Mouse (Mus musculus): ENCODE measurements around the gene 2210016L21Rik. TPM values are rescaled to one million over a fixed set of nuclear protein-coding genes. Genes with fewer than 3 reads are reported as not detected.

2210016L21Rik gene
- polyA plus RNA-seq, 1 experiment from 2014 or later, result 48.6 TPM

DNA sequence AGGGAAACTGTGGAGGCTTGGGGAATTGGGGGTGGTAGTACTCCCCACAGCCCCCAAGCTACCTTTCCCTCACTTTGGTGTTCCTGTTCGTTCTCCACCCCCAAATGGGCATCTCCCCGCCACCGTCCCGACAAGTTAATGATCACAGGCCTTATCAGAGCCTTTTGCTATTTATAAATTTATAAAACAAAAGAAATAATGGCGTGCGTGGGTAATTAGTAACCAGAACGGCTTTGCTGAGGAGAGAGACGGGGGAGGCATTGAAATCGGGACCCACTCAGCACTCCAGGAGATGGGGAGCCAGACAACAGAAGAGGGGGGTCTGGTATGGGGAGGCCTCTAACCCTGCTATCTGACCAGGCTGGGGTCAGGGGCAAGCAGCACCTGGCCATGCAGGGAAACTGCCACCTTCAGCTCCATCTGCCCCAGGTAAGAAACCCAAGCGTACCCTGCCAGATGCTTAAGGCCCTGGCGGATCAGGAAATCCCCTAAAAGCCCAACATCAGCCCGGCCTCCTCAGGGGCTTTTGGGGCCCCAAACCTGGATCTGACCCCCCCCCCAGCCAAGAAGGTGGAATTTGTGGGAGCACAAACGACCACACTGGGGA is 27.8 kb downstream of the 2210016L21Rik start:
- no peak overlapping the region for H3K4me3 ChIP-seq
- no peak for DNase-seq (ENCODE audit: low spot score)
- peaks cover 27% of the 10 kb centered on the region for H3K27me3 ChIP-seq (ENCODE audit: low read depth, poor library complexity, severe bottlenecking)
- H3K27ac ChIP-seq, result no peak overlapping the region
- H3K36me3 ChIP-seq, result no peaks in the 10 kb centered on the region
- WGBS, result 68% methylated on average over 13 of the region's 13 CpGs
- no peaks in the 10 kb centered on the region for H3K9me3 ChIP-seq (replicated peaks)
- peaks cover 18% of the 10 kb centered on the region for H3K4me1 ChIP-seq

DNA sequence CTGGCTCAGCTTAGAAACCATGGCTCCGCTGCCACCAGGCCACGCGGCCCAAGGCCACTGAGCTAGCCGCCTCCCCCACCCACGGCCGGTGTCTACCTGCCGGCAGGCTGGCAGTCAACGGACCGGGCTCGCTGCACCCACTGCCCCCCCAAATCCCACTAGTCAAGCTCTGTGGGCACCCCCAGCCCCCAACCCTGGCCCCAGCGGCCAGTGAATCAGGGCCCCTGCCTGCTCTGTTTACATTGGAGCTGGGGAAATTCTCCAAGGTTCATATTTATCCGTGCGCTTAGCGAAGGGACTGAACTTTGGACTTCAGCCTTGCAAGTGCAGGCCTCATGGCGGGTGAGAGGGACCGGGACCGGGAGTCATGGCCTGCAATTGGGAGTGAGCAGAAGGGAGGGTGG is 28.9 kb downstream of the 2210016L21Rik start, which contains the start of gene Hnf1a:
Gene Hnf1a, minus strand, starts transcription at position 271 of the 404 bp plus-strand sequence.
- DNase-seq (ENCODE audit: low spot score), result no peak

DNA sequence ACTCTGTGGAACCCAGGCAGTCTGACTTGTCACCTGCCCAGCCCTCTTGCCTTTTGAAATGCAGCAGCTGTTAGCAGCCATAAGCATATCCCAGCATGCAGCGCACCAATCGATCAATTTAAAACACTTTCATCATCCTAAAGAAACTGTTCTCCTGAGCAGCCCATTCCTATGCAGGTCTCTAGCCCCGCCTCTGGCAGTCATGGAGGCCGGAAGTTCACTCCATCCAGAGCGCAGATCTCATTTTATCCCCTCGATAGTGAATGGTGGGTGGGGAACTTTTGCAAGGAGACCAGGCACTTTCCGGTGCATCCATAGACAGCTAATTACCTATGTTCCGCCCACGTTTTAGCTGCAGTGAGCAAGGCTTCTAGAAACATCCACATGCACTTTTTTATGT is 30.2 kb downstream of the 2210016L21Rik start:
- WGBS, result 85% methylated on average over 9 of the region's 9 CpGs
- Histone ChIP-seq H3K27me3 (ENCODE audit: low read depth, poor library complexity, severe bottlenecking) (peaks cover 26% of the 10 kb centered on the region), H3K36me3 (no peaks in the 10 kb centered on the region), H3K9me3 (replicated peaks) (no peaks in the 10 kb centered on the region), H3K27ac (no peak overlapping the region), H3K4me1 (peaks cover 14% of the 10 kb centered on the region), H3K4me3 (no peak overlapping the region)
- no peak for DNase-seq (ENCODE audit: low spot score)

More for the DNA sequence above, 28.9 kb downstream of the 2210016L21Rik start, which contains the start of gene Hnf1a:
- 88% methylated on average over 17 of the region's 17 CpGs for WGBS
- H3K27me3 ChIP-seq (ENCODE audit: low read depth, poor library complexity, severe bottlenecking), result peaks cover 27% of the 10 kb centered on the region
- H3K36me3 ChIP-seq, result no peaks in the 10 kb centered on the region
- no peak within 1 kb of the TSS for H3K4me3 ChIP-seq
- no peak within 1 kb of the TSS for H3K27ac ChIP-seq
- peaks cover 14% of the 10 kb centered on the region for H3K4me1 ChIP-seq
- H3K9me3 ChIP-seq (replicated peaks), result no peaks in the 10 kb centered on the region

DNA sequence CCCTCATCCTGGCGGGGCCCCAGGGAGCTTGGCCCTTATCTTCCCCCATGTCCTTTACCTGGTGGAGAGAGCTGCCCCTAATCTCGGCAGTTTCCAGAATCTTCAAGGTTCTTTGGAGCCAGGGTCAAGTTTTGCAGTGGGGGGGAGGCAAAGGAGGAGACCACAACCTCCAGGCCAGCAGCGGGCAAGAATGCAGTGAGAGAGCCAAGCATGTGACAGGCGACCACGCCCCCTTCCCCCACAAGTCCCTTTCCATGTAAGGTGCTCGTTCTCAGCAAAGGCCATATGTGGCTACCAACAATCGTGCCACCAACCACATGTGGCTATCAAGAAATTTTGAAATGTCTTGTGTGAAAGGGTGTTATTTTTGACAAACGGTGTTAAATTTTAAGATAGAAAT is 31.2 kb downstream of the 2210016L21Rik start:
- no peak for DNase-seq (ENCODE audit: low spot score)
- H3K36me3 ChIP-seq, result no peaks in the 10 kb centered on the region
- peaks cover 11% of the 10 kb centered on the region; the same call in 1 of the 2 replicates for H3K4me1 ChIP-seq
- H3K9me3 ChIP-seq (replicated peaks), result no peaks in the 10 kb centered on the region
- 81% methylated on average over 8 of the region's 8 CpGs for WGBS
- no peak overlapping the region for H3K27ac ChIP-seq
- peaks cover 18% of the 10 kb centered on the region for H3K27me3 ChIP-seq (ENCODE audit: low read depth, poor library complexity, severe bottlenecking)
- no peak overlapping the region for H3K4me3 ChIP-seq

DNA sequence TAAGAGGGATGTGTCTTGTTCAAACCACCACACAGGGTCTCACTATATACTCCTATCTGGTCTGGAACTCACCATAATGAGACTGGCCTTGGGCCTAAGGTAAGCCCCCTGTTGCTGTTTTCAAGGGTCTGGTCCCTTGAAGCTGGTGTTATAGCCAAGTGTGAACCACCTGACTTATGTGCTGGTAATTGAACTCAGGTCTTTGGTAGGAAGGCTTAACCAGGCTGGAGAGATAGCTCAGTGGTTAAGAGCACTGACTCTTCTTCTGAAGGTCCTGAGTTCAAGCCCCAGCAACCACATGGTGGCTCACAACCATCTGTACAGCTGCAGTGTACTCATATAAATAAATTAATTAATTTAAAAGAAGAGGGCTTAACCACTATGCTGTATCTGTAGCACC is 35.0 kb downstream of the 2210016L21Rik start:
- no peak for DNase-seq (ENCODE audit: low spot score)
- Histone ChIP-seq H3K4me1 (peaks cover 20% of the 10 kb centered on the region), H3K27ac (no peak overlapping the region), H3K27me3 (ENCODE audit: low read depth, poor library complexity, severe bottlenecking) (no peaks in the 10 kb centered on the region), H3K4me3 (no peak overlapping the region), H3K36me3 (no peaks in the 10 kb centered on the region), H3K9me3 (replicated peaks) (no peaks in the 10 kb centered on the region)

DNA sequence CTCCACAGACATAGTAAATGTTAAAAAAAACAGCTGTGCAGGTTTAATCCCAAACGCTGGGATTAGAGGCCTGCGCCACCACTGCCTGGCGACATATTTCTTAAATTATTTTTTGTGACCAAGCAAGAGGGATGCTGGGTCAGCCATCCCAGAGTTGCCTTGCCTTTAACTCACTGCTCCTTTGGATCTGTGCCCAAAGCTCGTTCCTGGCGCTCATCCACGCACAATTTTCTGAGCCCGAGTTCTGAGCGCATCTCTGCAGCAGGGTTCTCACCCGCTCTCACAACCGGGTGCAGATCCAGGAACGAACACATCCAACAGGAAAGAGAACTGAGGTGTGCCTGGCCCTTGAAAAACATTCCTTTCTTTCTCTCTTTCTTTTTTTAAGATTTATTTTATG is 36.5 kb downstream of the 2210016L21Rik start:
- WGBS, result 79% methylated on average over 11 of the region's 11 CpGs

DNA sequence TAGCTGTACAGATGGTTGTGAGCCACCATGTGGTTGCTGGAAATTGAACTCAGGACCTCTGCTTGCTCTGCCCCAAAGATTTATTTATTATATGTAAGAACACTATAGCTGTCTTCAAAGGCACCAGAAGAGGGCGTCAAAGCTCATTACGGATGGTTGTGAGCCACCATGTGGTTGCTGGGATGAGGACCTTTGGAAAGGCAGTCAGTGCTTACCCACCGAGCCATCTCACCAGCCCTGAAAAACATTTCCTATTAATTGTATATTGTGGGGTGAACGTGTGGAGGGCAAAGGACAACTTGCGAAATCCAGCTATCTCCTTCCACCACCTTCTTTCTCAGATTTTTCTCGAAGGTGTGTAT is 36.9 kb downstream of the 2210016L21Rik start:
- H3K36me3 ChIP-seq, result no peaks in the 10 kb centered on the region
- DNase-seq (ENCODE audit: low spot score), result no peak
- peak overlapping the region; percentile 71 for H3K27ac ChIP-seq
- H3K4me3 ChIP-seq, result peak overlapping the region; percentile 52
- no peaks in the 10 kb centered on the region for H3K27me3 ChIP-seq (ENCODE audit: low read depth, poor library complexity, severe bottlenecking)
- H3K9me3 ChIP-seq (replicated peaks), result no peaks in the 10 kb centered on the region
- 8% methylated on average over 6 of the region's 6 CpGs for WGBS
- peaks cover 20% of the 10 kb centered on the region for H3K4me1 ChIP-seq

More for the DNA sequence above, 36.5 kb downstream of the 2210016L21Rik start:
- Histone ChIP-seq H3K4me3 (no peak overlapping the region), H3K27me3 (ENCODE audit: low read depth, poor library complexity, severe bottlenecking) (no peaks in the 10 kb centered on the region), H3K27ac (no peak overlapping the region), H3K9me3 (replicated peaks) (no peaks in the 10 kb centered on the region), H3K36me3 (no peaks in the 10 kb centered on the region), H3K4me1 (peaks cover 20% of the 10 kb centered on the region)
- DNase-seq (ENCODE audit: low spot score), result no peak

DNA sequence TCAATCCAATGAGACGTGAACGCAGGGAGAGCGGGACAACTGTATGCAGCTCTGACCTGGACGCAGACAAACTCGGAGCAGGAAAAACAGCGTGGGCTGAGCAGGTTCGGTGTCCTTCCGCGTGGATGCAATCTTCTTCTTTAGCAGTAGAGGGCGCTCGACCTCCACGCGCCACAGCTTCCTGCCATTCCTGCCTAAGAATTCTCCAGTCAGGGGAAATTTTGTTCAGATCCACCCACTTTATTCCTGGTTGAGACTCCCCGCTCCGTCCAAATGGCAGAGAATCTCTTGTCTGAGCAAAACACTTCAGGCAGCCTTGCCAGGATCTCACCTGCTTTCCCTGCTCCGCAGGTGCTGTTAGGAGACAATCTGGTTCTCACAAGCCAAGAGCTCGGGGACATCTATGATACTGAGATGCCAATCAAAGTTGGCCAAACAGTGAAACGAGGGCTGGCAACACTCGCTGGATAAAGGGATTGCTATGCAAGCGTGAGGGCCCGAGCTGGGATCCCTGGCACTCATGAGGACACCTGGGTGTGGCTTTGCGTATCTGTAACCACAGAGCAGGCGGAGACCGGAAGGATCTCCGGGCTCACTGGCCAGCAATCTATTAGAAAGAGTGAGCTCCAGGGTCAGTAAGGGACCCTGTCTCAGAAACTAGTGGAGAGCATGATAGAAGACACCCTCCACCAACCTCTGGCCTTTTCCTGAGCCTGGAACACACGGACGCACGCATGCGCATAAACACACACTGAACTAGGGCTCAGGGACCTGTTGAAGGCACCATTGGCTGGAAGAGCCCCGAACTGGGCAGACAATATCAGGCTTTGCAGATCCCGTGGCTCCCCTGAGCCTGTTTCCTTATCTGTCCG is 37.5 kb downstream of the 2210016L21Rik start:
- peak; percentile 81 for DNase-seq (ENCODE audit: low spot score)
- Histone ChIP-seq H3K4me3 (peak overlapping the region; percentile 52), H3K27ac (peak overlapping the region; percentile 71), H3K27me3 (ENCODE audit: low read depth, poor library complexity, severe bottlenecking) (no peaks in the 10 kb centered on the region), H3K9me3 (replicated peaks) (no peaks in the 10 kb centered on the region), H3K36me3 (no peaks in the 10 kb centered on the region), H3K4me1 (peaks cover 20% of the 10 kb centered on the region)
- WGBS, result 4% methylated on average over 32 of the region's 32 CpGs

DNA sequence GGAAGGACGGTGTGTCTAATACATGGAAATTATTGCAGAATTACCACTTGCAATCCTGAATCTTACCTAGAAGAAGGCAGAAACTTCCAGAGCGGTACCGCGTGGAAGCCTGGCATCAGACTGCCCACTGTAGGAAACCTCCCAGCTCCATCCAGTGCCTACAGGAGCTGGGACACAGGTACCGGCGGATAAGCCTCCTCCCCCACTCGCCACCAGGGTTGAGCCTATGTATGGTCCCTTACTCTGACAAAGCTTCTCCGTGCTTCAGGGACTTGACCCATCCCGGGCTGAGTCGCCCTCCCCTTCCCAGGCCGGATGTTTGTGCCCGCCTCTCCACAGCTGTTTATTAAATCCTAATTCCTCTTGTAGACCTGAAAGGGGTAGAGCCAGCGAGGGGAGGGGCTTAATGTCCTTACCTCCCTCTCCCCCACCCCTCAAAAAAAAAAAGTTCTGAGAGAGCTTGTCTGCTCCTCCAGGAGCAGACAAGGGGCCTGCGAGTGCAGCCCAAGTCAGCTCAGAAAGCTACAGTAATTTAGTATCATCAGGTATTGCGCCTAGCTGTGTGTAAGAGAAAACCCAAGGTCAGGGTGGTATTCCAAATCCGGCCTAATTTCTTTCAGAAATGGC is 38.3 kb downstream of the 2210016L21Rik start:
- Histone ChIP-seq H3K27ac (peak overlapping the region; percentile 71), H3K36me3 (no peaks in the 10 kb centered on the region), H3K27me3 (ENCODE audit: low read depth, poor library complexity, severe bottlenecking) (no peaks in the 10 kb centered on the region), H3K4me1 (peaks cover 20% of the 10 kb centered on the region), H3K4me3 (peak overlapping the region; percentile 52), H3K9me3 (replicated peaks) (no peaks in the 10 kb centered on the region)
- 19% methylated on average over 16 of the region's 16 CpGs for WGBS
- DNase-seq (ENCODE audit: low spot score), result peak; percentile 53

DNA sequence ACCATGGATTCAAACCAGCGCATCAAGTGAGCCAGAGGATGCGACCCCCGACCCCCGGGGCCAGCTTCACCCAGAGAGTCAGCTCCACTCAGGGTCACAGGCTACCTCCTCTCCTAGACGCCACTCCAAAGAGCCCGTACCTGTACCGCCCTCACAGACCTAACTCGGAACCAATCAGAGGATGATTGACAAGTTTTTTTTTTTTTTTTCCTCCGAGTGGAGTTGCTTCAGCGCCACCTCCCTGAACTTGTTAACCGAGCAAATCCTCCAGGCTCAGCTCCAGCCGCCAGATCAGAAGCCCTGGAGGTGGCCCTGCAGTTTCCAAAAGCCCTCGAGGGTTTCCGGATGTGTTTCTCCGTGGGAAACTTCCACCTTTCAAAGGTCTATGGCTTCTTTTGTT is 40.0 kb downstream of the 2210016L21Rik start:
- H3K4me3 ChIP-seq, result no peak overlapping the region
- no peaks in the 10 kb centered on the region for H3K36me3 ChIP-seq
- DNase-seq (ENCODE audit: low spot score), result no peak
- H3K27ac ChIP-seq, result no peak overlapping the region
- H3K4me1 ChIP-seq, result peaks cover 20% of the 10 kb centered on the region
- no peaks in the 10 kb centered on the region for H3K27me3 ChIP-seq (ENCODE audit: low read depth, poor library complexity, severe bottlenecking)
- H3K9me3 ChIP-seq (replicated peaks), result no peaks in the 10 kb centered on the region
- 63% methylated on average over 15 of the region's 15 CpGs for WGBS

DNA sequence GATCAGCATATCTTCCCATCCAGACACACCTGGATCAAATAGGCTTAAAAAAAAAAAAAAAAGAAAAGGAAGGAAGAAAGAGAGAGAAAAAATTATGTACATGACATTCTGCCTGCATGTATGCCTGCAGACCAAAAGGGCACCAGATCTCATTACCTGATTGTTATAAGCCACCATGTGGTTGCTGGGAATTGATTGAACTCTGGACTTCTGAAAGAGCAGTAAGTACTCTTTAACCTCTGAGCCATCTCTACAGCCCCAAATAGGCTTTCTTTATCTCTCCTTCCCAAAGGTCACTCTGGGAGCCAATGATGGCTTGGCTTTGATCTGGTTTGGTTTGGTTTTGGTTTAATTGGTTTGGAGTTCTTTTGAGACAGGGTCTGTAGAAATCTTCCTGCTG is 43.1 kb downstream of the 2210016L21Rik start:
- Histone ChIP-seq H3K4me3 (no peak overlapping the region), H3K27me3 (ENCODE audit: low read depth, poor library complexity, severe bottlenecking) (no peaks in the 10 kb centered on the region), H3K36me3 (no peaks in the 10 kb centered on the region), H3K4me1 (peaks cover 5% of the 10 kb centered on the region), H3K9me3 (replicated peaks) (no peaks in the 10 kb centered on the region), H3K27ac (no peak overlapping the region)
- DNase-seq (ENCODE audit: low spot score), result no peak

DNA sequence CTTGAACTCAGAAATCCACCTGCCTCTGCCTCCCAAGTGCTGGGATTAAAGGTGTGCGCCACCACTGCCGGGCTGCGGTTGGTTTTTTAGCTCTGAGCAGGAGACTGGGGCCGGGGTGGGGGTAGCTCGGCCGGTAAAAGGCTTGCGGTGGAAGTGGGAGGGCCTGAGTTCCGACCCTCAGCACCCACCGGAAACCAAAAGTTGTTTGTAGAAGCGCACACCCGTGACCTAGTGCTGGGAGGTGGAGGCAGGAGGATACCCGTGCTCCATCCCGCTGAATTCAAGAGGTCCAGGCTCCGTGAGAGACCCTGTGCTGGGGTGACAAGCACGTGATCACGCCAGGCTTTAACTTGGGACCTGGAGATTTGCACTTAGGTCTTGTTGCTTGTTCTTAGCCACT is 54.5 kb downstream of the 2210016L21Rik start:
- Histone ChIP-seq H3K4me3 (no peak overlapping the region), H3K36me3 (no peaks in the 10 kb centered on the region), H3K27me3 (ENCODE audit: low read depth, poor library complexity, severe bottlenecking) (no peaks in the 10 kb centered on the region), H3K4me1 (no peaks in the 10 kb centered on the region), H3K27ac (no peak overlapping the region), H3K9me3 (replicated peaks) (no peaks in the 10 kb centered on the region)
- 80% methylated on average over 16 of the region's 16 CpGs for WGBS
- no peak for DNase-seq (ENCODE audit: low spot score)

DNA sequence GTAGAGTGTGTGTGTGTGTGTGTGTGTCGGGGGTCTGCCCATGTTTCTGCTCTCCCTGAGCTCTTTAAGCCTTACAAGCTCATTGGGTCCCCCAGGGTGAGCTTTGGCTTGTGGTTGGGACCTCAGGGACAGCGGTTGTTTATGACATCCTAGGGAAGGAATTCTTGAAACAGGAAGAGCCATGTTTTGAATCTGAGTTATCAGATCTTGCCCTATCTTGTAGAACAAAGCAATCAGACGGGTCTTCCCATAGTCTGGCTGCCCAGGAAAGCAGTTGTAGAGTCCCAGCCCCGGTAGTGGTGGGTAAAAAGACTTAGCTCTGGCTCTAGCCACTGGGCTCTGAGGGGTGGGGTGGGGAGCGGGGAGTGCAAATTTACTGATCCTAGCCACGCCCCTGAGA is 55.4 kb downstream of the 2210016L21Rik start:
- Histone ChIP-seq H3K36me3 (no peaks in the 10 kb centered on the region), H3K27me3 (ENCODE audit: low read depth, poor library complexity, severe bottlenecking) (no peaks in the 10 kb centered on the region), H3K4me3 (no peak overlapping the region), H3K27ac (no peak overlapping the region), H3K4me1 (no peaks in the 10 kb centered on the region; the same call in 1 of the 2 replicates), H3K9me3 (replicated peaks) (no peaks in the 10 kb centered on the region)
- DNase-seq (ENCODE audit: low spot score), result no peak
- 69% methylated on average over 6 of the region's 6 CpGs for WGBS
